Comparison of ENCODE assay signal across 8 mouse cellular contexts in genomic region chr11:88599332-88600130, GRCm38 (mm10).
A peak's percentile ranks its signal among the peaks of the same experiment; 100 is the strongest.
DNase-seq lines count a peak whose midpoint lies in the region; ATAC-seq and TF ChIP-seq lines count a peak whose summit lies in the region.

No protein-coding gene starts in this region.

- peaks cover 50% of the 10 kb centered on the region for H3K36me3 ChIP-seq in E14TG2a.4 (ENCODE audit: insufficient read depth, low read length)
- H3K36me3 ChIP-seq in embryonic facial prominence, embryonic 10.5 days (replicated peaks), result peaks cover 72% of the 10 kb centered on the region
- H3K36me3 ChIP-seq in hindbrain, embryonic 16.5 days (ENCODE audit: control insufficient read depth, insufficient read depth, low read length), result no peaks in the 10 kb centered on the region
- H3K36me3 ChIP-seq in midbrain, embryonic 12.5 days, result peaks cover 16% of the 10 kb centered on the region

- peaks cover 95% of the 10 kb centered on the region for H3K4me1 ChIP-seq in E14TG2a.4 (replicated peaks; ENCODE audit: low read depth, low read length)
- H3K4me1 ChIP-seq in embryonic facial prominence, embryonic 10.5 days, result peaks cover 81% of the 10 kb centered on the region
- peaks cover 26% of the 10 kb centered on the region for H3K4me1 ChIP-seq in hindbrain, embryonic 16.5 days (ENCODE audit: control insufficient read depth, insufficient read depth, low read depth, low read length)
- H3K4me1 ChIP-seq in midbrain, embryonic 12.5 days, result peaks cover 65% of the 10 kb centered on the region

- ATAC-seq in hindbrain, embryonic 16.5 days, result peak; percentile 68
- 0 out of 2 replicates have a peak, but pooled peaks have one; percentile 61 for ATAC-seq in midbrain, embryonic 12.5 days (ENCODE audit: low FRiP score, low read depth)

- 71% methylated on average over 17 of the region's 17 CpGs for WGBS in embryonic facial prominence, embryonic 10.5 days
- 43% methylated on average over 17 of the region's 17 CpGs for WGBS in hindbrain, embryonic 16.5 days
- 71% methylated on average over 17 of the region's 17 CpGs for WGBS in midbrain, embryonic 12.5 days

- H3K4me3 ChIP-seq in E14TG2a.4 (replicated peaks; ENCODE audit: low read length), result peak overlapping the region; percentile 37
- no peak overlapping the region for H3K4me3 ChIP-seq in embryonic facial prominence, embryonic 10.5 days
- no peak overlapping the region for H3K4me3 ChIP-seq in hindbrain, embryonic 16.5 days (ENCODE audit: low read length)
- no peak overlapping the region for H3K4me3 ChIP-seq in midbrain, embryonic 12.5 days

- peak; percentile 45 for DNase-seq in kidney, postnatal 14 days
- no peak for DNase-seq in kidney, adult 9 months
- DNase-seq in embryonic facial prominence, embryonic 10.5 days (ENCODE audit: low spot score), result peak; percentile 24
- no peak for DNase-seq in yolk sac, embryonic 10.5 days (ENCODE audit: low spot score)
- no peak for DNase-seq in lung, postnatal 25 days (ENCODE audit: low spot score)

- no peaks in the 10 kb centered on the region for H3K9me3 ChIP-seq in E14TG2a.4 (ENCODE audit: low read length)
- no peaks in the 10 kb centered on the region for H3K9me3 ChIP-seq in embryonic facial prominence, embryonic 10.5 days
- H3K9me3 ChIP-seq in hindbrain, embryonic 16.5 days (ENCODE audit: control insufficient read depth, low read length), result no peaks in the 10 kb centered on the region
- H3K9me3 ChIP-seq in midbrain, embryonic 12.5 days, result no peaks in the 10 kb centered on the region

- no peak for TF ChIP-seq CTCF in E14TG2a.4 (conservative IDR thresholded peaks at IDR 0.05; ENCODE audit: low read length)

- H3K9ac ChIP-seq in hindbrain, embryonic 16.5 days (ENCODE audit: low read depth, low read length), result no peak overlapping the region; the same call in 1 of the 2 replicates
- H3K9ac ChIP-seq in midbrain, embryonic 12.5 days (replicated peaks), result no peak overlapping the region

- H3K27ac ChIP-seq in embryonic facial prominence, embryonic 10.5 days (replicated peaks), result peak overlapping the region; percentile 64
- H3K27ac ChIP-seq in hindbrain, embryonic 16.5 days (ENCODE audit: low read depth, low read length), result peak overlapping the region; percentile 20
- H3K27ac ChIP-seq in midbrain, embryonic 12.5 days (replicated peaks), result peak overlapping the region; percentile 56

- peak overlapping the region; percentile 17; the same call in 1 of the 2 replicates for H3K4me2 ChIP-seq in hindbrain, embryonic 16.5 days (ENCODE audit: low read length)
- no peak overlapping the region for H3K4me2 ChIP-seq in midbrain, embryonic 12.5 days (replicated peaks)

- H3K27me3 ChIP-seq in E14TG2a.4 (ENCODE audit: insufficient read depth, low read length), result no peaks in the 10 kb centered on the region
- no peaks in the 10 kb centered on the region for H3K27me3 ChIP-seq in embryonic facial prominence, embryonic 10.5 days (replicated peaks; ENCODE audit: low read depth, poor library complexity, severe bottlenecking)
- H3K27me3 ChIP-seq in hindbrain, embryonic 16.5 days (replicated peaks; ENCODE audit: control insufficient read depth, insufficient read depth, low read length), result no peaks in the 10 kb centered on the region
- no peaks in the 10 kb centered on the region for H3K27me3 ChIP-seq in midbrain, embryonic 12.5 days

Comparison
In these comparisons a context has a peak if more than half of its experiments do, and no peak if none do; other contexts are left out.
1. DNase-seq: peak in kidney, postnatal 14 days (single experiment) and embryonic facial prominence, embryonic 10.5 days (single experiment); none in kidney, adult 9 months (single experiment), yolk sac, embryonic 10.5 days (single experiment) and lung, postnatal 25 days (single experiment).
2. Peak in every context shown above with its lines, with median percentiles within 50 percentile points of each other: H3K27ac ChIP-seq.